Mouse (Mus musculus) embryonic facial prominence, embryonic 12.5 days (tissue): Measurements from ENCODE around the gene Ring1. TPM values are rescaled to one million over a fixed set of nuclear protein-coding genes. Genes with fewer than 3 reads are reported as not detected.

ENCODE experiments used
- ATAC-seq: fragments of 200-750 bp; cut with Nextera tagmentation; 2 replicates; pipeline ENCODE4 v1.8.0; 2017; ENCODE audit not compliant: insufficient number of reproducible peaks, insufficient read depth, low FRiP score, low TSS enrichment
- H3K27ac ChIP-seq: fragments of 300-500 bp; sonication (generic); 2 replicates; pipeline ENCODE4 v1.5.1; 2016; ENCODE audit warnings: mild to moderate bottlenecking
- H3K27me3 ChIP-seq: fragments of 300-500 bp; sonication (generic); 2 replicates; pipeline ENCODE4 v1.6.1; 2016; ENCODE audit warnings: mild to moderate bottlenecking, moderate library complexity
- H3K36me3 ChIP-seq: fragments of 300-500 bp; sonication (generic); 2 replicates; pipeline ENCODE4 v1.6.1; 2016; ENCODE audit warnings: mild to moderate bottlenecking
- H3K4me1 ChIP-seq: fragments of 300-500 bp; sonication (generic); 2 replicates; pipeline ENCODE4 v1.6.1; 2016
- H3K4me2 ChIP-seq: fragments of 300-500 bp; sonication (generic); replicated peaks from 2 replicates; pipeline ENCODE4 v1.6.1; 2016; ENCODE audit warnings: mild to moderate bottlenecking, moderate library complexity
- H3K4me3 ChIP-seq: fragments of 300-500 bp; sonication (generic); 2 replicates; pipeline ENCODE4 v1.5.1; 2016; ENCODE audit warnings: mild to moderate bottlenecking
- H3K9ac ChIP-seq: fragments of 300-500 bp; sonication (generic); 2 replicates; pipeline ENCODE4 v1.6.1; 2016; ENCODE audit warnings: mild to moderate bottlenecking, moderate library complexity
- H3K9me3 ChIP-seq: fragments of 300-500 bp; sonication (generic); 2 replicates; pipeline ENCODE4 v1.6.1; 2016; ENCODE audit warnings: mild to moderate bottlenecking, moderate library complexity
- WGBS: fragments of 180-500 bp; shearing (Covaris S2); methylation state at CpG from one replicate; pipeline ENCODE4 v1.1.7; 2016; 5-methylcytosine and 5-hydroxymethylcytosine counted together
- polyA plus RNA-seq: library from polyadenylated mRNA; unstranded; fragments of >200 nt; fragmentation: Nextera tagmentation; extraction: Ambion mirVana; gene quantifications from 2 replicates; pipeline ENCODE4 v1.2.1, GENCODE M21; 2016

Gene Ring1
- polyA plus RNA-seq, 1 experiment from 2014 or later = 27.2 TPM

DNA sequence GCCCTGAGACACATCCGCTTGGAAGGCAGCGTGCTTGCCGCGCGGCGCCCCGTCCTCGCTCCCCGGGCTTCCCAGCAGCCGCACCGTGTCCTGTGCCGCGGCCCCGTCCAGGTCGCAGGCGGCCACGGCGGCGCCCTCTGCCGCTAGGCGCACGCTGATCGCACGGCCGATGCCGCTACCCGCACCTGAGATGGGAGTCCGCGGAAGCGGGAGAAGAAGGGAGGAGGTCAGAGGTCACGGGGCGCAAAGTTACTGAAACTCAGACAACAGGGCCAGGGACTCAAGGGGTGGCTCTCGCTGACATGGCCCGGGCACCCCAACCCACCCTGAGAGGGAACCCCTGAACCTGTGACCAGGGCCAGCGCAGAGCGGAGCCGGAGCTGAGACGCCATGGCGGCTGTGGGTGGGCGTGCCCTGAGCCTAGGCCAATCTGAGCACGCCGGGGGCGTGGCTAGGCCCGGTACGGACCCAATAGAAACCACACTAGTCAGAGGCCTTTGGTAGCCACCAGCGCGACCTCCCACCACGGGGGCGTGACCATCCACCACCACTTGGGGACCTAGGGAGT is 3.3 kb upstream of the Ring1 start, which contains the start of gene H2-Ke6:
Gene H2-Ke6, minus strand, starts transcription at position 405 of the 568 bp plus-strand sequence.
- no peaks in the 10 kb centered on the region for H3K27me3 ChIP-seq
- H3K4me3 ChIP-seq = peak within 1 kb of the TSS; percentile 62
- H3K36me3 ChIP-seq = peaks cover 28% of the 10 kb centered on the region
- peaks cover 65% of the 10 kb centered on the region for H3K4me1 ChIP-seq
- under 1% methylated on average over 49 of the region's 49 CpGs for WGBS
- peak; percentile 57 for ATAC-seq
- H3K9me3 ChIP-seq = no peaks in the 10 kb centered on the region
- peak within 1 kb of the TSS; percentile 94 for H3K4me2 ChIP-seq
- H3K27ac ChIP-seq = peak within 1 kb of the TSS; percentile 75
- peak within 1 kb of the TSS; percentile 75 for H3K9ac ChIP-seq

- Histone ChIP-seq H3K4me2 (peak overlapping the region; percentile 94), H3K27me3 (no peaks in the 10 kb centered on the region), H3K36me3 (peaks cover 34% of the 10 kb centered on the region), H3K9ac (peak overlapping the region; percentile 75), H3K9me3 (no peaks in the 10 kb centered on the region), H3K27ac (peak overlapping the region; percentile 75), H3K4me3 (peak overlapping the region; percentile 62), H3K4me1 (peaks cover 64% of the 10 kb centered on the region)
- ATAC-seq = no peak
- 7% methylated on average over 36 of the region's 36 CpGs for WGBS
These were observed 2.6 kb upstream of the Ring1 start for GRCm38 (mm10) chr17:34026917-34027655.

DNA sequence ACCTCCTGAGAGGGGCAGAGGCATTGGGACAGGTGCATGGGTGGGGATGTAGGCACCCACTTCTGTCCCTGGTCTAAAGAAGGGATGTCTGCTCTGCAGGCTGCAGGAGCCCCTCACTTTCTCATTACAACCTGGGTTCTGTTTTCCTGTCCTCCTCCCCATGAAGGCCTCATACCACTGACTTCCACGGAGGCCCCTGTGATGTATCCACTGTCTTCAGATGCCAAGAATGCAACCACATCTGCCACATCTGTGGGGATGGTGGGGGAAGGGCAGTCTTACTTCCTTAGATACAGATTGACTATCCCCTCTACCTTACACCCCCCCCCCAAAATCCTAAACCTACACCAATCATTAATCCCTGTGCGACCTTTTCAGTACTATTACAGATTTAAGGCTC is 1.7 kb upstream of the Ring1 start:
- peak overlapping the region; percentile 24; the same call in 1 of the 2 replicates for H3K9ac ChIP-seq
- H3K4me3 ChIP-seq = peak overlapping the region; percentile 70; the same call in 1 of the 2 replicates
- peak overlapping the region; percentile 94 for H3K4me2 ChIP-seq
- H3K9me3 ChIP-seq = no peaks in the 10 kb centered on the region
- no peak for ATAC-seq
- H3K4me1 ChIP-seq = peaks cover 64% of the 10 kb centered on the region
- peaks cover 43% of the 10 kb centered on the region for H3K36me3 ChIP-seq
- no peaks in the 10 kb centered on the region for H3K27me3 ChIP-seq
- H3K27ac ChIP-seq = no peak overlapping the region
- WGBS = 33% methylated on average over 2 of the region's 2 CpGs

- Histone ChIP-seq H3K9me3 (no peaks in the 10 kb centered on the region), H3K36me3 (peaks cover 48% of the 10 kb centered on the region), H3K27ac (no peak overlapping the region), H3K4me1 (peaks cover 62% of the 10 kb centered on the region), H3K9ac (peak overlapping the region; percentile 24; the same call in 1 of the 2 replicates), H3K27me3 (no peaks in the 10 kb centered on the region), H3K4me2 (peak overlapping the region; percentile 94), H3K4me3 (peak overlapping the region; percentile 70)
- no peak for ATAC-seq
- 7% methylated on average over 7 of the region's 7 CpGs for WGBS
These were observed 1.3 kb upstream of the Ring1 start for GRCm38 (mm10) chr17:34025756-34026151.

DNA sequence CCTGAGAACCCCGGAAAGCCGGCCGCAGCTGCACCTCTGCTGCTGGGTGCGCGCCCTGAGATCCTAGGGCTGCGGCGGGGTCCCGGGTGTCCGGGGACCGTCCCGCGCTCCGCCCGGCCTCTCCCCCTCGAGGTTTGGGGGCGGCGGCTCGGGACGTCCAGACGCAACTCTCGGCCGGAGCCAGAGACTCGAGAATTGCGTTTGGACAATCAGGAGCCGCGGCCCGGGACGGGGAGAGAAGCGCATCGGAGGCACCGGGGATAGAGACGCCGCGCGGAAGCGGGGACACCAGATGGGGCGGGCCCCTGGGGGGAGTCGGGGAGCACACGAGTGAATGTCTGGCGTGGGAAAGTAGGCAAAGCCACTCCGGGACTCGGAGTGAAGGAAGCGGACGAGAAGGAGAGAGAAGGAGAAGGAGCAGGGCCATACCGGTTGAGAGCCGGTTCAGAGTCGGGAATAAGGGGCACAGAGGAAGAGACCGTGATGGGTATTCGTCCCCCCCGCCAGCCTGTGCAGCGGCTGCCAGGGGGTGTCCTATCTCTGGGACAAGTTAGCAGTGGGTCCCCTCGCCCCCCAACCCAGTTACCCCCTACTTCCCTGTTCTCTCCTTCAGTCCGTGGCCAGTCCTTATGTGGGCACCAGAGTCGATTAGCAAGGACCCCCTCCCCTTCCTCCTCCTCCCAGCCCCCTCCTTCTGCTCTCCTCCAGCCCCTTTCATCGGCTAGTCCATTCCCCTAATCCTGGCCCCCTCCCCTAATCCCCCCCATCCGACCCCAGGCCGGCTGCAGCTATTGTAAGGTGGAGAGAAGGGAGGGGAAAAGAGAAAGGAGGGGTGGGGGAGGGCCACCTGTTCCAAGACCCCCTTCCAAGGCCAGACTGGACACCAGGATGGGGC is 628 bp upstream of the Ring1 start:
- Histone ChIP-seq H3K4me2 (peak overlapping the region; percentile 94), H3K9ac (peak overlapping the region; percentile 94), H3K27ac (peak overlapping the region; percentile 94), H3K9me3 (peaks cover under 1% of the 10 kb centered on the region; the same call in 1 of the 2 replicates), H3K36me3 (peaks cover 49% of the 10 kb centered on the region), H3K27me3 (no peaks in the 10 kb centered on the region), H3K4me3 (peak overlapping the region; percentile 70), H3K4me1 (peaks cover 56% of the 10 kb centered on the region)
- no peak for ATAC-seq
- WGBS = under 1% methylated on average over 56 of the region's 57 CpGs

DNA sequence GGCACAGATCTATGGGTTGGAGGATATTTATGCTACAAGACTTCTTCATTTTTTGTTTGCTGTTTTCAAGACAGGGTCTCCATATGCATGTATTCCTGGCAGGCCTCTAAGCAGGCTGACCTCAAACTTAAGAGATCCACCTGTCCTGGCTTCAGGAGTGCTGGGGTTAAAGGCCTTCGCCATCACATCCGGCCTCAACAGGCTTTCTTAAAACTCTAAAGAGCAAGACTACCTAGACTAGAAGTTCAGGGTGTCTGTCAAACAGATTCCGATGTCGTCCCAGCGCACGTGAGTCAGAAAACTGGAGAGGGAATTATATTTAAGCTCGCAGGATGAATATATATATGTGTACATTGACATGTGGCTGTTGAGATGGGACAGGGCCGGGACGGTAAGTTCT is 802 bp downstream of the Ring1 start:
- peaks cover 12% of the 10 kb centered on the region for H3K9me3 ChIP-seq
- 69% methylated on average over 9 of the region's 9 CpGs for WGBS
- no peaks in the 10 kb centered on the region for H3K27me3 ChIP-seq
- ATAC-seq = no peak
- no peak overlapping the region for H3K27ac ChIP-seq
- peaks cover 34% of the 10 kb centered on the region for H3K36me3 ChIP-seq
- peaks cover 42% of the 10 kb centered on the region for H3K4me1 ChIP-seq
- H3K4me3 ChIP-seq = peak overlapping the region; percentile 70
- H3K9ac ChIP-seq = peak overlapping the region; percentile 94
- H3K4me2 ChIP-seq = peak overlapping the region; percentile 94

GRCm38 (mm10) chr17:34022987-34023386 is 1.5 kb downstream of the Ring1 start:
- Histone ChIP-seq H3K27ac (no peak overlapping the region), H3K27me3 (no peaks in the 10 kb centered on the region), H3K9me3 (peaks cover 12% of the 10 kb centered on the region), H3K9ac (no peak overlapping the region), H3K36me3 (peaks cover 28% of the 10 kb centered on the region), H3K4me2 (no peak overlapping the region), H3K4me1 (peaks cover 35% of the 10 kb centered on the region), H3K4me3 (0 out of 2 replicates have a peak overlapping the region, but pooled peaks have one; percentile 70)
- no peak for ATAC-seq
- WGBS = 93% methylated on average over 20 of the region's 20 CpGs

DNA sequence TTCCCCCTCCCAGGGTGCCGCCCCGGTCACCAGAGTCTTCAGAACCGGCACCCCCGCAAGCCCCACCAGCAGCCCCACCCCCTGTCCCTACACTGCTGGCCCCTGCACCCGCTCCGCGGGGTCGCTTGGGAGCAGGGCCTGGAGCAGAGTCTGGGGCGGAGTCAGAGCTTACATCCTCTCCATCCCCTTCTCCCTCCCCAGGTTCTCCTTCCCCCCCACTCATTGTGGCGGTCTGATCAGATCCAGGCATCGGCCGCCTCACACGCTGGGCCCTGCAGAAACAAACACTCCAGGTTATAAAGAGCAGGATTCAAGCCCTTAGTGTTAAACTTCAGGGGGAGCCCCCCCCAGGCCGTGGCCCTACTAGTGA is 2.1 kb downstream of the Ring1 start:
- peaks cover 12% of the 10 kb centered on the region for H3K9me3 ChIP-seq
- H3K27ac ChIP-seq = no peak overlapping the region
- no peaks in the 10 kb centered on the region for H3K27me3 ChIP-seq
- no peak overlapping the region for H3K4me2 ChIP-seq
- peaks cover 27% of the 10 kb centered on the region for H3K36me3 ChIP-seq
- 94% methylated on average over 11 of the region's 14 CpGs for WGBS
- H3K4me3 ChIP-seq = no peak overlapping the region
- H3K4me1 ChIP-seq = peaks cover 31% of the 10 kb centered on the region
- H3K9ac ChIP-seq = no peak overlapping the region
- no peak for ATAC-seq

GRCm38 (mm10) chr17:34021539-34022413 is 2.7 kb downstream of the Ring1 start:
- Histone ChIP-seq H3K27me3 (no peaks in the 10 kb centered on the region), H3K9ac (no peak overlapping the region), H3K27ac (no peak overlapping the region), H3K4me1 (peaks cover 25% of the 10 kb centered on the region), H3K36me3 (peaks cover 27% of the 10 kb centered on the region), H3K9me3 (peaks cover 12% of the 10 kb centered on the region), H3K4me2 (no peak overlapping the region), H3K4me3 (no peak overlapping the region)
- WGBS = 95% methylated on average over 23 of the region's 23 CpGs
- no peak for ATAC-seq

GRCm38 (mm10) chr17:34013436-34013835 is 11.0 kb downstream of the Ring1 start:
- Histone ChIP-seq H3K36me3 (no peaks in the 10 kb centered on the region), H3K4me2 (no peak overlapping the region), H3K4me3 (no peak overlapping the region), H3K4me1 (no peaks in the 10 kb centered on the region), H3K9ac (no peak overlapping the region), H3K9me3 (no peaks in the 10 kb centered on the region), H3K27ac (no peak overlapping the region), H3K27me3 (no peaks in the 10 kb centered on the region)
- ATAC-seq = no peak
- WGBS = 94% methylated on average over 8 of the region's 8 CpGs

- Histone ChIP-seq H3K4me1 (no peaks in the 10 kb centered on the region), H3K36me3 (no peaks in the 10 kb centered on the region), H3K9me3 (no peaks in the 10 kb centered on the region), H3K4me3 (no peak overlapping the region), H3K9ac (no peak overlapping the region), H3K27ac (no peak overlapping the region), H3K4me2 (no peak overlapping the region), H3K27me3 (0 out of 2 replicates have a peak, but pooled peaks cover 4% of the 10 kb centered on the region)
- WGBS = 57% methylated on average over 5 of the region's 5 CpGs
- ATAC-seq = no peak
These were observed 14.3 kb downstream of the Ring1 start for GRCm38 (mm10) chr17:34010156-34010555.
